Comparison of ENCODE assay signal across 8 mouse cellular contexts in genomic region chr11:60416963-60417716, GRCm38 (mm10). TPM values are rescaled to one million over a fixed set of nuclear protein-coding genes. Genes with fewer than 3 reads are reported as not detected.
DNase-seq lines count a peak whose midpoint lies in the region; ATAC-seq and TF ChIP-seq lines count a peak whose summit lies in the region.

Gene Gid4 (plus strand): TSS chr11:60417145.

- DNase-seq in ES-E14 (ENCODE audit: low read depth, low spot score), result peak; percentile 99
- peak; percentile 99 for DNase-seq in cerebellum, adult 11-12 months
- peak; percentile 96 for DNase-seq in heart, postnatal 25 days (ENCODE audit: low spot score)
- DNase-seq in layer of hippocampus, adult 18-20 months (ENCODE audit: low spot score in 2 of 2), result peak; percentile 99 to 100
- peak; percentile 98 for DNase-seq in lung, adult 2 months
- peak; percentile 98 for DNase-seq in thymus, adult 18-20 months

- H3K4me3 ChIP-seq in ES-E14 (ENCODE audit: insufficient read depth in 1 of 2, low read depth in 1 of 2, low read length in 2 of 2, poor library complexity in 1 of 2, severe bottlenecking in 1 of 2), result peak within 1 kb of the TSS; percentile 95 to 96
- peak within 1 kb of the TSS; percentile 80 for H3K4me3 ChIP-seq in forebrain, embryonic 15.5 days
- H3K4me3 ChIP-seq in lung, adult 2 months (replicated peaks; ENCODE audit: extremely low read depth, low read depth, low read length), result peak within 1 kb of the TSS; percentile 85

- H3K9ac ChIP-seq in ES-E14 (ENCODE audit: insufficient read depth, low read depth, low read length, poor library complexity, severe bottlenecking), result peak within 1 kb of the TSS; percentile 93
- H3K9ac ChIP-seq in forebrain, embryonic 15.5 days (replicated peaks), result peak within 1 kb of the TSS; percentile 84

- peak; percentile 84; the same call in 1 of the 2 replicates for TF ChIP-seq POLR2A in lung, adult 2 months (IDR thresholded peaks at IDR 0.05; ENCODE audit: borderline replicate concordance, extremely low read depth, low read depth, low read length)

- no peak for TF ChIP-seq CTCF in lung, adult 2 months (IDR thresholded peaks at IDR 0.05; ENCODE audit: insufficient read depth, low read length)

- peak within 1 kb of the TSS; percentile 65 for H3K27ac ChIP-seq in ES-E14 (ENCODE audit: insufficient read depth, low read depth, low read length, poor library complexity, severe bottlenecking)
- H3K27ac ChIP-seq in forebrain, embryonic 15.5 days (replicated peaks), result peak within 1 kb of the TSS; percentile 82

- peak within 1 kb of the TSS; percentile 86 for H3K4me2 ChIP-seq in forebrain, embryonic 15.5 days (replicated peaks)

- in situ Hi-C loops in ES-E14 (cut with MboI; ENCODE audit: low sequenced_read_pairs in 2 of 2, unreplicated experiment in 2 of 2), result no loop called here

- under 1% methylated on average over 61 of the region's 81 CpGs for WGBS in forebrain, embryonic 15.5 days
- under 1% methylated on average over 80 of the region's 81 CpGs for WGBS in lung, adult 2 months

- peak; percentile 98 for ATAC-seq in forebrain, embryonic 15.5 days (replicated peaks)
- ATAC-seq in neutrophil, adult 5-6 weeks (ENCODE audit: extremely low read depth, insufficient number of reproducible peaks, low FRiP score, poor library complexity, severe bottlenecking), result peak; percentile 91

- H3K36me3 ChIP-seq in ES-E14 (ENCODE audit: control insufficient read depth, insufficient read depth, low read length, poor library complexity, severe bottlenecking), result no peaks in the 10 kb centered on the region
- no peaks in the 10 kb centered on the region for H3K36me3 ChIP-seq in forebrain, embryonic 15.5 days

- intact Hi-C loops in heart, postnatal 25 days (cut with DNase I), result no loop called here

- no peaks in the 10 kb centered on the region; a peak in 1 of 4 replicates for H3K4me1 ChIP-seq in ES-E14 (ENCODE audit: control insufficient read depth in 2 of 2, insufficient read depth in 2 of 2, low read length in 2 of 2, poor library complexity in 1 of 2)
- peaks cover 43% of the 10 kb centered on the region for H3K4me1 ChIP-seq in forebrain, embryonic 15.5 days
- peaks cover 7% of the 10 kb centered on the region for H3K4me1 ChIP-seq in lung, adult 2 months (ENCODE audit: control insufficient read depth, insufficient read depth, low read length)

- H3K27me3 ChIP-seq in forebrain, embryonic 15.5 days, result no peaks in the 10 kb centered on the region

- no peaks in the 10 kb centered on the region for H3K9me3 ChIP-seq in ES-E14 (ENCODE audit: control insufficient read depth, insufficient read depth, low read depth, low read length)
- H3K9me3 ChIP-seq in forebrain, embryonic 15.5 days, result no peaks in the 10 kb centered on the region

TF ChIP-seq in ES-E14, 5 proteins besides CTCF, POLR2A, EP300 and RAD21:
- TF ChIP-seq MAFK (IDR thresholded peaks at IDR 0.05; ENCODE audit: insufficient read depth, low read depth, low read length) (no peak), ZNF384 (IDR thresholded peaks at IDR 0.05; ENCODE audit: low read depth, low read length) (no peak), CHD2 (IDR thresholded peaks at IDR 0.05; ENCODE audit: low read depth, low read length) (peak; percentile 84), ZC3H11A (IDR thresholded peaks at IDR 0.05; ENCODE audit: borderline replicate concordance, low read depth, low read length) (no peak), HCFC1 (IDR thresholded peaks at IDR 0.05; ENCODE audit: borderline replicate concordance, insufficient read depth, low read length) (peak; percentile 98)

RNA-seq across cellular contexts. Expression of gene Gid4, which starts in this region (rescaled TPM):
- 19.6 and 19.7 TPM in 2 replicates for total RNA-seq in ES-E14 (2012; rRNA removed)
- polyA plus RNA-seq in forebrain, embryonic 15.5 days (2015; fragmentation: Nextera tagmentation; extraction: Ambion mirVana), result 27.0 and 27.8 TPM in 2 replicates
- 10 to 100 TPM; 44.3 to 47.6 TPM for total RNA-seq in heart, postnatal 25 days (2021)
- total RNA-seq in layer of hippocampus, adult 18-20 months (2021), result 10 to 100 TPM; 50.2 to 54.0 TPM
- 32.2 and 36.7 TPM in 2 replicates for polyA plus RNA-seq in lung, adult 2 months (2012; rRNA removed)
- total RNA-seq in neutrophil, adult 5-6 weeks (2017), result 13.3 and 13.8 TPM in 2 replicates

Comparison
In these comparisons a context has a peak if more than half of its experiments do, and no peak if none do; other contexts are left out.
1. Peak in every context shown above with its lines: DNase-seq, ATAC-seq, H3K4me3 ChIP-seq and H3K27ac ChIP-seq.